Mouse (Mus musculus) embryonic facial prominence, embryonic 15.5 days (tissue): ENCODE data around the gene Fasn. TPM values are rescaled to one million over a fixed set of nuclear protein-coding genes. Genes with fewer than 3 reads are reported as not detected.
"Not testable (repeated sequence)": the region's sequence is repeated elsewhere in the genome, so short reads cannot be mapped to it uniquely, and the experiment has no call there.

Experiments used
- ATAC-seq: fragments of 200-750 bp; cut with Nextera tagmentation; 2 replicates; pipeline ENCODE4 v1.8.0; 2017; ENCODE audit warnings: low read depth, moderate TSS enrichment; ENCODE audit not compliant: insufficient number of reproducible peaks, low FRiP score, low TSS enrichment
- H3K27ac ChIP-seq: fragments of 300-500 bp; sonication (generic); replicated peaks from 2 replicates; pipeline ENCODE4 v1.5.1; 2015; ENCODE audit warnings: mild to moderate bottlenecking, inconsistent platforms
- H3K27me3 ChIP-seq: fragments of 300-500 bp; sonication (generic); 2 replicates; pipeline ENCODE4 v1.6.1; 2015; ENCODE audit warnings: inconsistent platforms
- H3K36me3 ChIP-seq: fragments of 300-500 bp; sonication (generic); 2 replicates; pipeline ENCODE4 v1.6.1; 2015; ENCODE audit warnings: mild to moderate bottlenecking, inconsistent platforms
- H3K4me1 ChIP-seq: fragments of 300-500 bp; sonication (generic); 2 replicates; pipeline ENCODE4 v1.6.1; 2015; ENCODE audit warnings: inconsistent platforms
- H3K4me2 ChIP-seq: fragments of 300-500 bp; sonication (generic); replicated peaks from 2 replicates; pipeline ENCODE4 v1.6.1; 2015; ENCODE audit warnings: mild to moderate bottlenecking, inconsistent platforms
- H3K4me3 ChIP-seq: fragments of 300-500 bp; sonication (generic); replicated peaks from 2 replicates; pipeline ENCODE4 v1.5.1; 2015; ENCODE audit warnings: mild to moderate bottlenecking, inconsistent platforms
- H3K9ac ChIP-seq: fragments of 300-500 bp; sonication (generic); 2 replicates; pipeline ENCODE4 v1.6.1; 2015; ENCODE audit warnings: inconsistent platforms
- H3K9me3 ChIP-seq: fragments of 300-500 bp; sonication (generic); replicated peaks from 2 replicates; pipeline ENCODE4 v1.6.1; 2016; ENCODE audit warnings: inconsistent platforms
- WGBS: fragments of 180-500 bp; shearing (Covaris S2); methylation state at CpG from one replicate; pipeline ENCODE4 v1.1.7; 2015; 5-methylcytosine and 5-hydroxymethylcytosine counted together
- polyA plus RNA-seq: library from polyadenylated mRNA; unstranded; fragments of >200 nt; fragmentation: Nextera tagmentation; extraction: Ambion mirVana; gene quantifications from 2 replicates; pipeline ENCODE4 v1.2.1, GENCODE M21; 2015

Gene Fasn
- polyA plus RNA-seq: 46.2 and 48.8 TPM in 2 replicates

GRCm38 (mm10) chr11:120823956-120824786 lies at the start of gene Fasn:
TSS of gene Fasn (minus strand) at chr11:120824547.
- Histone ChIP-seq H3K27me3 (no peaks in the 10 kb centered on the region), H3K9ac (peak within 1 kb of the TSS; percentile 90), H3K4me1 (peaks cover 34% of the 10 kb centered on the region), H3K4me3 (peak within 1 kb of the TSS; percentile 94), H3K9me3 (no peaks in the 10 kb centered on the region), H3K4me2 (peak within 1 kb of the TSS; percentile 82), H3K36me3 (peaks cover 28% of the 10 kb centered on the region), H3K27ac (peak within 1 kb of the TSS; percentile 97)
- WGBS: under 1% methylated on average over 101 of the region's 109 CpGs
- ATAC-seq: peak; percentile 93

GRCm38 (mm10) chr11:120873206-120873605 lies 48.9 kb upstream of the Fasn start:
- Histone ChIP-seq H3K27me3 (no peaks in the 10 kb centered on the region), H3K4me2 (no peak overlapping the region), H3K9ac (no peak overlapping the region), H3K27ac (no peak overlapping the region), H3K9me3 (no peaks in the 10 kb centered on the region), H3K4me3 (no peak overlapping the region), H3K36me3 (peaks cover 5% of the 10 kb centered on the region; the same call in 1 of the 2 replicates), H3K4me1 (no peaks in the 10 kb centered on the region)
- 56% methylated on average over 6 of the region's 6 CpGs for WGBS
- no peak for ATAC-seq

- Histone ChIP-seq H3K4me2 (no peak overlapping the region), H3K27me3 (no peaks in the 10 kb centered on the region), H3K9ac (no peak overlapping the region), H3K4me3 (no peak overlapping the region), H3K9me3 (no peaks in the 10 kb centered on the region), H3K4me1 (no peaks in the 10 kb centered on the region), H3K36me3 (no peaks in the 10 kb centered on the region), H3K27ac (no peak overlapping the region)
- ATAC-seq: no peak
- 90% methylated on average over 9 of the region's 9 CpGs for WGBS
These were observed 47.2 kb upstream of the Fasn start for GRCm38 (mm10) chr11:120871521-120871920.

GRCm38 (mm10) chr11:120865816-120866215 lies 41.5 kb upstream of the Fasn start:
- no peak overlapping the region for H3K9ac ChIP-seq
- no peak overlapping the region for H3K4me2 ChIP-seq
- H3K4me1 ChIP-seq: no peaks in the 10 kb centered on the region
- H3K9me3 ChIP-seq: no peaks in the 10 kb centered on the region
- no peak overlapping the region for H3K4me3 ChIP-seq
- no peaks in the 10 kb centered on the region for H3K27me3 ChIP-seq
- ATAC-seq: no peak
- WGBS: 68% methylated on average over 1 of the region's 1 CpGs
- H3K27ac ChIP-seq: no peak overlapping the region
- 0 out of 2 replicates have a peak, but pooled peaks cover 7% of the 10 kb centered on the region for H3K36me3 ChIP-seq

GRCm38 (mm10) chr11:120862819-120863218 lies 38.5 kb upstream of the Fasn start:
- Histone ChIP-seq H3K36me3 (peaks cover 27% of the 10 kb centered on the region; the same call in 1 of the 2 replicates), H3K9ac (no peak overlapping the region), H3K27ac (no peak overlapping the region), H3K27me3 (no peaks in the 10 kb centered on the region), H3K4me2 (no peak overlapping the region), H3K4me1 (no peaks in the 10 kb centered on the region), H3K4me3 (no peak overlapping the region), H3K9me3 (no peaks in the 10 kb centered on the region)
- 81% methylated on average over 10 of the region's 10 CpGs for WGBS
- ATAC-seq: no peak

- H3K4me3 ChIP-seq, H3K9me3 ChIP-seq, H3K27ac ChIP-seq, H3K4me2 ChIP-seq, H3K27me3 ChIP-seq, H3K9ac ChIP-seq, ATAC-seq: not testable (repeated sequence)
- WGBS: 92% methylated on average over 3 of the region's 3 CpGs
- Histone ChIP-seq H3K36me3 (peaks cover 30% of the 10 kb centered on the region; the same call in 1 of the 2 replicates), H3K4me1 (peaks cover 13% of the 10 kb centered on the region)
These were observed 31.6 kb upstream of the Fasn start for GRCm38 (mm10) chr11:120855938-120856337.

GRCm38 (mm10) chr11:120853788-120854187 lies 29.4 kb upstream of the Fasn start:
- Histone ChIP-seq H3K4me2 (no peak overlapping the region), H3K9me3 (no peaks in the 10 kb centered on the region), H3K36me3 (peaks cover 15% of the 10 kb centered on the region; the same call in 1 of the 2 replicates), H3K4me1 (peaks cover 13% of the 10 kb centered on the region), H3K27ac (peak overlapping the region; percentile 40; the same call in 1 of the 2 replicates), H3K27me3 (no peaks in the 10 kb centered on the region), H3K9ac (no peak overlapping the region), H3K4me3 (no peak overlapping the region)
- WGBS: 63% methylated on average over 4 of the region's 4 CpGs
- no peak for ATAC-seq

GRCm38 (mm10) chr11:120853158-120853557 lies 28.8 kb upstream of the Fasn start:
- Histone ChIP-seq H3K9me3 (no peaks in the 10 kb centered on the region), H3K4me1 (peaks cover 13% of the 10 kb centered on the region), H3K4me3 (no peak overlapping the region), H3K36me3 (peaks cover 10% of the 10 kb centered on the region; the same call in 1 of the 2 replicates), H3K27me3 (no peaks in the 10 kb centered on the region), H3K27ac (peak overlapping the region; percentile 60), H3K4me2 (no peak overlapping the region), H3K9ac (no peak overlapping the region)
- 91% methylated on average over 4 of the region's 4 CpGs for WGBS
- ATAC-seq: no peak

GRCm38 (mm10) chr11:120852083-120852935 lies 28.0 kb upstream of the Fasn start:
- ATAC-seq: no peak
- H3K27ac ChIP-seq: peak overlapping the region; percentile 60

GRCm38 (mm10) chr11:120851582-120851981 lies 27.2 kb upstream of the Fasn start:
- Histone ChIP-seq H3K9ac (no peak overlapping the region), H3K4me2 (no peak overlapping the region), H3K4me3 (no peak overlapping the region), H3K9me3 (no peaks in the 10 kb centered on the region), H3K27me3 (no peaks in the 10 kb centered on the region), H3K4me1 (peaks cover 13% of the 10 kb centered on the region), H3K36me3 (peaks cover 10% of the 10 kb centered on the region; the same call in 1 of the 2 replicates), H3K27ac (0 out of 2 replicates have a peak overlapping the region, but pooled peaks have one; percentile 17)
- no peak for ATAC-seq
- WGBS: 71% methylated on average over 2 of the region's 2 CpGs

More at GRCm38 (mm10) chr11:120852083-120852935, 28.0 kb upstream of the Fasn start:
- Histone ChIP-seq H3K27me3 (no peaks in the 10 kb centered on the region), H3K9me3 (no peaks in the 10 kb centered on the region), H3K4me3 (no peak overlapping the region), H3K9ac (no peak overlapping the region), H3K4me1 (peaks cover 13% of the 10 kb centered on the region), H3K36me3 (peaks cover 10% of the 10 kb centered on the region; the same call in 1 of the 2 replicates), H3K4me2 (no peak overlapping the region)
- 59% methylated on average over 11 of the region's 11 CpGs for WGBS

GRCm38 (mm10) chr11:120851132-120851531 lies 26.8 kb upstream of the Fasn start:
- 0 out of 2 replicates have a peak overlapping the region, but pooled peaks have one; percentile 17 for H3K27ac ChIP-seq
- ATAC-seq: no peak
- H3K9ac ChIP-seq: no peak overlapping the region

More at GRCm38 (mm10) chr11:120851132-120851531, 26.8 kb upstream of the Fasn start:
- H3K9me3 ChIP-seq: no peaks in the 10 kb centered on the region
- peaks cover 6% of the 10 kb centered on the region; the same call in 1 of the 2 replicates for H3K36me3 ChIP-seq
- no peaks in the 10 kb centered on the region for H3K27me3 ChIP-seq
- WGBS: 53% methylated on average over 1 of the region's 1 CpGs
- H3K4me2 ChIP-seq: no peak overlapping the region
- H3K4me3 ChIP-seq: no peak overlapping the region
- H3K4me1 ChIP-seq: peaks cover 13% of the 10 kb centered on the region
